Mouse (Mus musculus): ENCODE data around the gene Arhgef25. TPM values are rescaled to one million over a fixed set of nuclear protein-coding genes. Genes with fewer than 3 reads are reported as not detected.
A peak's percentile ranks its signal among the peaks of the same experiment; 100 is the strongest.
"Not testable (repeated sequence)": the region's sequence is repeated elsewhere in the genome, so short reads cannot be mapped to it uniquely, and the experiment has no call there.

Gene Arhgef25
- total RNA-seq, 4 experiments from 2014 or later: 310 to 386 (median 350) TPM

- DNase-seq (ENCODE audit: low spot score in 2 of 2): no peak
Measured at GRCm38 (mm10) chr10:127204589-127204988, 14.7 kb upstream of the Arhgef25 start.

- DNase-seq (ENCODE audit: low spot score in 2 of 2): no peak
Measured at GRCm38 (mm10) chr10:127203106-127203505, 13.2 kb upstream of the Arhgef25 start.

- no peak for DNase-seq (ENCODE audit: low spot score in 2 of 2)
Measured at GRCm38 (mm10) chr10:127200279-127200678, 10.4 kb upstream of the Arhgef25 start.

GRCm38 (mm10) chr10:127199474-127199873, 9.6 kb upstream of the Arhgef25 start:
- DNase-seq (ENCODE audit: low spot score in 2 of 2): no peak

DNA sequence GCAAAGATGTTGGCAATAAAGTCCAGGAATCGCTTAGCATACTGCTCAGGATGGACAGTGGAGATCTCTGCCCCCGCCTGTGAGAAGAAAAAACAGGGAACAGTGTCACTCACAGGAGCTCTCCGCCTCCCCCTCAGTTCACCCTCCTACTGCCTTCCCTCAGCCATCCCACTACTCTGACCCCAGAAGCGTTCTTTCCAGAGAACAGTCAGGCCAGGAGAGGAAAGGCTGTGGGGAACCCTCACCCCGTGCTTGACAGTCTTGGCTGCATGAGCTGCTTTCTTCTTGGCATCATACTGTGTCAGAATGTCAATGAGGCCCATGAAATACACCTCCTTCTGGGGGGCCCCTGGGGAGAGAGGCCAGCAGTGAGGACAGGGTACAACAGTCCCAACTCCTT, 9.2 kb upstream of the Arhgef25 start:
- no peak for DNase-seq (ENCODE audit: low spot score in 2 of 2)

- DNase-seq (ENCODE audit: low spot score in 2 of 2): no peak
Measured at GRCm38 (mm10) chr10:127198492-127198891, 8.6 kb upstream of the Arhgef25 start.

DNA sequence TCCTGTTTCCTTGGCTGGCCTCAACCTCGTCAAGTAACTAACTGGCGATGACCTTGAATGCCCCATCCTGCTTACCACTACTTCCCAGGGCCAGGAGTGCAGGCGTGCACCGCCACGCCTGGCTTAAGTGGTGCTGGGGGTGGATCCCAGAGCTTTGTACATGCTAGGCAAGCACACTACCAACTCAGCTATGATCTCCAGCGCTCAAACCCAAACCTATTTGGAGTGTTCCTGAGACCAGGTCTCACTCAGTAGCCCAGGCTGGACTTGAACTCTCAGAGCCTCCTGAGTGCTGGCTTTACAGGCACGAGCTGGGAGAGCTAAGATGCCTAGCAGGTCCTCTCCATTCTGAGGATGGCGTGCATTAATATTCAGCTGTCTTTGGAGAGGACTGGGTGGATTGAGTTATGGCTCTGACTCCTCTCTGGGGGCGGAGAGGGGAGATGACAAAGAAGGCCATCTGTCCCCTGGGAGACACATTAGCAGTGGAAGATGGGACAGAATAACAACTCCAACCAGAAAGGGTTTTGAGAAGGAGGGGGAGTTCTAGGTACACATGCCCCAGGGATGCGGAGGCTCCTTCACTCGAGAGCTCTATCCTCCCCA, 7.7 kb upstream of the Arhgef25 start:
- DNase-seq (ENCODE audit: low spot score in 2 of 2): no peak

GRCm38 (mm10) chr10:127197104-127197503, 7.2 kb upstream of the Arhgef25 start:
- no peak for DNase-seq (ENCODE audit: low spot score in 2 of 2)

GRCm38 (mm10) chr10:127196392-127196791, 6.5 kb upstream of the Arhgef25 start:
- DNase-seq (ENCODE audit: low spot score in 2 of 2): no peak

DNA sequence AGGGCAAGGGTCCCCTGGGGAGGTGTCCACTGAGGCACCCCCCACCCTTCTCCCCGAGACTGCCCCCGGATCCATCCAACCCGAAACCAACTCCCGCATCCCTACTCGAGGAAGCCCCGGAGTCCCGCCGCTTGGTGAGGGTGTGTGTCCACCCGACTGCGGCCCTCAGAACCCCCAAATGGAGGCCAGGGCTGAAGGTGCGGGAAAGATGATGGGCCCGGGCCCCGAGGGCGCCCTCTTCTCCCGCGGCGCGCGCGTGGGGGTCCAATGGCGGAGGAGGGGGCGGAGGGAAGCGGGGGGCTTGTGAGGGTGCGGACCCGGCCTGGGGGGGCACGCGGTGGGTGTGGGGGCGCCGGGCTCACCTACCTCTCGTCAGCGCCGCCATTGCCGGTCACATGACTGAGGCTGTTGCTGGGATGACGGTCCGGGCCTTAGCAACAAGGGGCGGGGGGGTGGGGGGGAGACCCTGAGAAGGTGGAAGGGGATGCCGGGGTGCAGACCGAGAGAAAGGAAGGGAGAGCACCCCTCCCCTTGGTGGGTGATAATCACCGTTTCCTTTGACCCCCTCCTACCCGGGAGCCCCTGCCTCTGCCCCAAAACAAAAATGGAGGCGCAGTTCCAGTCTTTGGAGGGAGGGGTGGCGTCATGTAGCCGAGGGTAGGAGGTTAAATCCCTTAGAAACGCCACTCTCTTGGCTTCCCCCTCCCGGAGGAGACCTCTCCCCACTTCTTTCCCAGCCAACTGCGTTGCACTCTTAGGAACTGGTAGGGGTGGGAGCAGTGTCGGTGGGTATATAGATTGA, 5.6 kb upstream of the Arhgef25 start, which contains the start of gene Dtx3:
Dtx3 (minus strand) TSS at position 401 of the 802 bp plus-strand sequence.
- DNase-seq (ENCODE audit: low spot score in 2 of 2): no peak

GRCm38 (mm10) chr10:127194428-127195327, 4.8 kb upstream of the Arhgef25 start:
- no peak for DNase-seq (ENCODE audit: low spot score in 2 of 2)

DNA sequence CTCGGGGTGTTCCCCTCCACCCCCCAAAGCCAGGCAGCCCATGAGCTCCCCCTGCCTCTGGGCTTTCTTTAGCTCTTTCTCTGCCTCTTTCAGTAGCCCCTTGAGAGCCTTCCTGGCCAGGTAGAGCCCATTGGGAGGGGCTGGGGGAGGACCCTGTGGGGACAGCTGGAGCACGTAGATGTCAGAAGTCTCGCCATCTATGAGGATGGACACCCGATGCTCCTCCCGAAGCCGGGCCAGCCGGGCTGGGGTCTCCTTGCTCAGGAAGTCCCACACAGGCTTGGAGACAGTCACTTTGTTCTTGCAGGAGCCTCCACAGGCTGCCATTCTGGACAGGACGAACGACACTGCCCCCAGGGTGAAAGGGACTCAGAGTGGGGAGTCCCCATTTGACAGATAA, 3.1 kb upstream of the Arhgef25 start:
- DNase-seq (ENCODE audit: low spot score in 2 of 2): no peak

GRCm38 (mm10) chr10:127192057-127192328, 2.1 kb upstream of the Arhgef25 start:
- DNase-seq (ENCODE audit: low spot score in 2 of 2): not testable (repeated sequence)

DNA sequence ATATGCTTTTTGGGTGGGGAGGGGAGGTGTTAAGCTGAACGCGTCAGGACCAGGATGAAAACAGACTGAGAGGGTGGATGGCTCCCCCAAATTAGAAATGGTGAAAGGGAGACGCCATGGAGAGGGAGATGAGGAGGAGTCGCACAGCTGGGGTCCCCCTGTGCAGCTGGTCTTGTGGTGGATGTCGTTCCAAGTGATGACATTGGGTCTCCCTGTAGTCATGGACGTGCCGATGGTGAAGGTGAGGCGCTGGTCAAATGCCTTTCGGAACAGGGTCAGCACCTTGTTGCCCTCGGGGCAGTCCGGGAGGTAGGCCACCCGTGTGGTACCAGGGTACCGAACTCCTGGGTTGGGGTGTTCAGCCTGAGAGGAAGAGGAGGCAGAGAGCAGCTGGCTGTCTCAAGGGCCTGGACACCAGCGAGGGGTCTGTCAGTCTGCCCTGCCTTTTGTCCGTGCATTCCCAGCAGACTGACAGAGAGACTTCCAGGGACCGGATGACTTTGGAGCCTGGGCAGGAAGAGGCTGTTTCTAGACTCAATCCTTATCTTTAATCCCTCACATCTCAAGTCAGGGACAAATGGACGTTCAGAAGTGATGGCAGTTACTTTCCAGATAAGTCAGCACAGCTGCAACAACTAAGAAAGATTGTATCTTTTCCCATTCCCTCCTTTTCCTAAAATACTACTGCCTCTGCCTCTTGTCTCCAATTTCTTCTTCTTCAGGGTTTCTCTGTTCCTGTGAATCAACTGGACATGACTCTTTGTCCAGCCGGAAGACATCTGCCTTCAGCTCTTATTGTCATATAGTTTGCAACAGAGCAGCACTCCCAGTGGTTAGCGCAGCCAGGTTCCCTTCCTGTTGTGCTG, 1.5 kb upstream of the Arhgef25 start:
- DNase-seq (ENCODE audit: low spot score in 2 of 2): no peak

- DNase-seq (ENCODE audit: low spot score in 2 of 2): no peak
Measured at GRCm38 (mm10) chr10:127190398-127191190, 711 bp upstream of the Arhgef25 start.

GRCm38 (mm10) chr10:127189116-127189650, 700 bp downstream of the Arhgef25 start:
- no peak for DNase-seq (ENCODE audit: low spot score in 2 of 2)

- no peak for DNase-seq (ENCODE audit: low spot score in 2 of 2)
Measured at GRCm38 (mm10) chr10:127188465-127189115, 1.3 kb downstream of the Arhgef25 start.

- no peak for DNase-seq (ENCODE audit: low spot score in 2 of 2)
Measured at GRCm38 (mm10) chr10:127188079-127188453, 1.8 kb downstream of the Arhgef25 start.

- peak; percentile 85 to 89 for DNase-seq (ENCODE audit: low spot score in 2 of 2)
Measured at GRCm38 (mm10) chr10:127187371-127188078, 2.4 kb downstream of the Arhgef25 start.

Measured in layer of hippocampus, adult 8-10 months (tissue).